Mouse (Mus musculus) cortical plate, adult 2 months (tissue): ENCODE results near the gene Atp13a1.

Source experiments
- CTCF ChIP-seq: fragments of 200-500 bp; IDR thresholded peaks from 2 replicates; pipeline ENCODE4 v1.5.1; 2011; ENCODE audit warnings: mild to moderate bottlenecking, control low read depth, low read length; ENCODE audit not compliant: insufficient read depth; ENCODE audit errors: extremely low read depth
- POLR2A ChIP-seq: fragments of 200-500 bp; IDR thresholded peaks from 2 replicates; pipeline ENCODE4 v1.6.1; 2011; ENCODE audit warnings: mild to moderate bottlenecking, low read length, control low read depth; ENCODE audit not compliant: insufficient read depth; ENCODE audit errors: extremely low read depth

- TF ChIP-seq CTCF (no peak), POLR2A (no peak)
Observed at GRCm38 (mm10) chr8:69803366-69803765, 12.4 kb downstream of the Atp13a1 start.
